Mouse (Mus musculus) kidney, embryonic 14.5 days (tissue): Measurements from ENCODE around the gene Bloc1s4. TPM values are rescaled to one million over a fixed set of nuclear protein-coding genes. Genes with fewer than 3 reads are reported as not detected.

ENCODE experiments used
- ATAC-seq: fragments of 200-750 bp; cut with Nextera tagmentation; 2 replicates; pipeline ENCODE4 v1.8.0; 2017; ENCODE audit warnings: moderate number of reproducible peaks, mild to moderate bottlenecking, moderate TSS enrichment, moderate library complexity; ENCODE audit not compliant: low FRiP score, low TSS enrichment
- H3K27ac ChIP-seq: fragments of 300-500 bp; sonication (generic); 2 replicates; pipeline ENCODE4 v1.5.1; 2014; ENCODE audit warnings: low read depth, mild to moderate bottlenecking, low read length, moderate library complexity, mixed read lengths
- H3K27me3 ChIP-seq: fragments of 300-500 bp; sonication (generic); 2 replicates; pipeline ENCODE4 v1.6.1; 2014; ENCODE audit warnings: mild to moderate bottlenecking, low read length; ENCODE audit not compliant: control insufficient read depth, insufficient read depth
- H3K36me3 ChIP-seq: fragments of 300-500 bp; sonication (generic); 2 replicates; pipeline ENCODE4 v1.6.1; 2014; ENCODE audit warnings: low read length, mixed read lengths; ENCODE audit not compliant: control insufficient read depth, insufficient read depth
- H3K4me1 ChIP-seq: fragments of 300-500 bp; sonication (generic); 2 replicates; pipeline ENCODE4 v1.6.1; 2014; ENCODE audit warnings: low read length, mixed read lengths; ENCODE audit not compliant: control insufficient read depth, insufficient read depth
- H3K4me2 ChIP-seq: fragments of 300-500 bp; sonication (generic); replicated peaks from 2 replicates; pipeline ENCODE4 v1.6.1; 2014; ENCODE audit warnings: low read depth, mild to moderate bottlenecking, low read length
- H3K4me3 ChIP-seq: fragments of 300-500 bp; sonication (generic); 2 replicates; pipeline ENCODE4 v1.5.1; 2014; ENCODE audit warnings: mild to moderate bottlenecking, low read length
- H3K9ac ChIP-seq: fragments of 300-500 bp; sonication (generic); 2 replicates; pipeline ENCODE4 v1.6.1; 2014; ENCODE audit warnings: low read depth, mild to moderate bottlenecking, low read length, moderate library complexity
- H3K9me3 ChIP-seq: fragments of 300-500 bp; sonication (generic); 2 replicates; pipeline ENCODE4 v1.6.1; 2016; ENCODE audit warnings: low read length; ENCODE audit not compliant: control insufficient read depth
- WGBS: fragments of 180-500 bp; shearing (Covaris S2); extraction: QIAGEN DNeasy Blood & Tissue Kit; methylation state at CpG from one replicate; pipeline ENCODE4 v1.1.7; 2014; 5-methylcytosine and 5-hydroxymethylcytosine counted together
- polyA plus RNA-seq: library from polyadenylated mRNA; unstranded; fragments of >200 nt; fragmentation: Nextera tagmentation; extraction: Ambion mirVana; gene quantifications from 2 replicates; pipeline ENCODE4 v1.2.1, GENCODE M21; 2014

Gene Bloc1s4
- polyA plus RNA-seq, 1 experiment from 2014 or later, result 26.1 TPM

DNA sequence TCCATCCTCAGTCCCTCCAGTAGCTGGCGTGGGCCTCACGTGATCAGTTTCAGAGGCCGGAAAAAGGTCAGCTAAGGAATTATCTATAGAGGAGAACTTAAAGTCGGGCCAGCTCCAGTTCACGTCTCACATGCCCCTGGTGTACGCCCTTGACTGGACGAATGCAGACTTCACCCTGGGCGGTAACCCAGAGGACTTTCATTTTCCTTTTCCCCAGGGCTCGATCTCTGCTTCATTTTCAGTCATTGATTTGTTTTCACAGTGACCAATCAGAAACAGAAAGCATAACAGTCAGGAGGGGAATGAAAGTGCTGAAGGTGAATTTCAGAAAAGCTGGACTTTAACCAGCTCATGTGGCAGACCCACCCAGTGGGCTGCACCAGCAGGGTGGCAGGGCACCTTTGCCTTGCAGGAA, 22.1 kb downstream of the Bloc1s4 start:
- 54% methylated on average over 9 of the region's 9 CpGs for WGBS
- Histone ChIP-seq H3K9ac (no peak overlapping the region), H3K27ac (no peak overlapping the region), H3K4me1 (no peaks in the 10 kb centered on the region), H3K36me3 (no peaks in the 10 kb centered on the region), H3K4me3 (no peak overlapping the region), H3K27me3 (no peaks in the 10 kb centered on the region), H3K4me2 (no peak overlapping the region), H3K9me3 (no peaks in the 10 kb centered on the region)
- ATAC-seq, result no peak

GRCm38 (mm10) chr5:36725861-36726260, 22.6 kb downstream of the Bloc1s4 start:
- no peak overlapping the region for H3K4me3 ChIP-seq
- peak; percentile 78 for ATAC-seq
- H3K4me1 ChIP-seq, result no peaks in the 10 kb centered on the region
- no peak overlapping the region for H3K9ac ChIP-seq
- H3K36me3 ChIP-seq, result no peaks in the 10 kb centered on the region
- H3K9me3 ChIP-seq, result no peaks in the 10 kb centered on the region
- no peaks in the 10 kb centered on the region for H3K27me3 ChIP-seq
- 45% methylated on average over 12 of the region's 12 CpGs for WGBS
- no peak overlapping the region for H3K27ac ChIP-seq
- H3K4me2 ChIP-seq, result no peak overlapping the region; the same call in 1 of the 2 replicates

DNA sequence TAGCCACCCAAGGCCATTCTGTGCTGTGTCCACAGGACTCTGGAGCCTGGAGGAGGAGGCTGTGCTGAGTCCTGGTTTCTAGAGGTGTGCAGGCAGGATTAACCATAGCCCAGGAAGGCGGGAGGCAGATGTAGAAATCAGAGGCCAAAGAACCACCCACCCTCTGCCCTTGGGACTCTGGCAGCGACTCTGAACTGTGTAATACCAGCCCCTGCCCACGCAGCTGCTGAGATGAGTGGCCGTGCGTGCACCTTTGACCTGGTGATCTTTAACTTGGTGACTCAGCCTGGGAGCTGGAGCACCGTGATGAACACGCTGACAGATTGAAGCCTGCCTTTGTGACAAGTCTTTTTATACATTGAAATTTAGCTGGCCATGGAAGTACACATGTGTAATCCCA, 24.2 kb downstream of the Bloc1s4 start:
- Histone ChIP-seq H3K4me3 (no peak overlapping the region), H3K4me1 (no peaks in the 10 kb centered on the region), H3K27me3 (no peaks in the 10 kb centered on the region), H3K9ac (no peak overlapping the region), H3K9me3 (no peaks in the 10 kb centered on the region), H3K27ac (no peak overlapping the region), H3K36me3 (no peaks in the 10 kb centered on the region), H3K4me2 (no peak overlapping the region)
- no peak for ATAC-seq
- 32% methylated on average over 7 of the region's 7 CpGs for WGBS

GRCm38 (mm10) chr5:36723356-36723755, 25.1 kb downstream of the Bloc1s4 start:
- no peak overlapping the region for H3K9ac ChIP-seq
- H3K4me1 ChIP-seq, result no peaks in the 10 kb centered on the region
- no peaks in the 10 kb centered on the region for H3K9me3 ChIP-seq
- 81% methylated on average over 9 of the region's 9 CpGs for WGBS
- no peaks in the 10 kb centered on the region for H3K36me3 ChIP-seq
- no peaks in the 10 kb centered on the region for H3K27me3 ChIP-seq
- no peak overlapping the region for H3K4me2 ChIP-seq
- H3K4me3 ChIP-seq, result no peak overlapping the region
- ATAC-seq, result no peak
- H3K27ac ChIP-seq, result no peak overlapping the region

DNA sequence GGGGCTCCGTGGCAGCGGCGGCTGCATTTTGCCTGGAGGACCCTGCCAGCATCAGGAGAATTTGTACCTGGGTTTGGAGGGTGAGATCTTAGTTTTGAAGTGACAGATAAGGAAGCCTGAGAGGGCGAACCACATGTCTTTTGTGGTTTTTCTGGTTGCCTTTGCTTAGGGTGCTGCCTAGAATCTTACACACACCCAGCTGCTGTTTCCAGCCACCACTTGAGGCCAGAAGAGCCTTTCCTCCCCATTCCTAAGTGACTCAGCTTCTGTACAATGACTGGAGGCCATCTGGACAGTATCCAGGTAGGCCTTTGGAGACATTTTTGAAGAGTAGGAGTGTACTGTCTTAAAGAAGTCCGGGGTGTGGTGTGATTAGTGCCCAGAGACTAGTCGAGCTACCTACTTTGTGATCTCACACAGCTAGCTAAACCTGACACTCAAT, 26.0 kb downstream of the Bloc1s4 start:
- 77% methylated on average over 6 of the region's 6 CpGs for WGBS
- Histone ChIP-seq H3K9me3 (no peaks in the 10 kb centered on the region), H3K9ac (no peak overlapping the region), H3K27me3 (no peaks in the 10 kb centered on the region), H3K4me1 (no peaks in the 10 kb centered on the region), H3K27ac (no peak overlapping the region), H3K36me3 (no peaks in the 10 kb centered on the region), H3K4me3 (no peak overlapping the region), H3K4me2 (no peak overlapping the region)
- no peak for ATAC-seq

DNA sequence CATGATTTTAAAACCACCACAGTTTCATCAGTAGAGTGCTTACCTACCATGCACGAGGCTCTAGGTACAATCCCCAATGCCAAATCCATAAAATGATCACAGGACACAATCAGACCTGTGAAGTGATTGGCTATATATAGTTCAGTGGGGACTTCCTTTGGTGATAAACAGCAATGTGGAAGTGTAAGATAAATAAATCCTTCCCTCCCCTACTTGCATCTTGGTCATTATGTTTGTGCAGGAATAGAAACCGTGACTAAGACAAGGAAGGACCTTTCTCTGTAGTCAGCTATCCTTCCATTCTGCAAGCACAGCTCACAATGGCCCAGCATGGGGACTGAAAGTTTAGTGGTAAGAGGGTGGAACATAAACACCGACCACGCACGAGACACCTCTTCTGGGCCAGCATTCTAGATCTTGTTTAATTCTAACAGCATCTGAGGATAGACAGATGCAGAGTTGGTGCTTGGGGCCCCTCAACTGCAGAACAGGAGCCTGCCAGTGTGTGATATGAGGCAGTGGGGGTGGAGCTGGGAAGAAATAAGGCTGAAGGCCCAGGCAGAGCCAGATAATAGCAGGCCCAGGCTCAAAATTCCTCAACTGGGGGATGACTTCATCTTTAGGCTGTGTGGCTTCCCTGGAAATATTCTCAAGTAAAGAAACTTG, 27.6 kb downstream of the Bloc1s4 start:
- no peaks in the 10 kb centered on the region for H3K9me3 ChIP-seq
- H3K4me2 ChIP-seq, result no peak overlapping the region
- H3K4me1 ChIP-seq, result no peaks in the 10 kb centered on the region
- H3K9ac ChIP-seq, result no peak overlapping the region
- H3K36me3 ChIP-seq, result no peaks in the 10 kb centered on the region
- 82% methylated on average over 5 of the region's 5 CpGs for WGBS
- H3K4me3 ChIP-seq, result no peak overlapping the region
- H3K27me3 ChIP-seq, result no peaks in the 10 kb centered on the region
- H3K27ac ChIP-seq, result no peak overlapping the region
- no peak for ATAC-seq

DNA sequence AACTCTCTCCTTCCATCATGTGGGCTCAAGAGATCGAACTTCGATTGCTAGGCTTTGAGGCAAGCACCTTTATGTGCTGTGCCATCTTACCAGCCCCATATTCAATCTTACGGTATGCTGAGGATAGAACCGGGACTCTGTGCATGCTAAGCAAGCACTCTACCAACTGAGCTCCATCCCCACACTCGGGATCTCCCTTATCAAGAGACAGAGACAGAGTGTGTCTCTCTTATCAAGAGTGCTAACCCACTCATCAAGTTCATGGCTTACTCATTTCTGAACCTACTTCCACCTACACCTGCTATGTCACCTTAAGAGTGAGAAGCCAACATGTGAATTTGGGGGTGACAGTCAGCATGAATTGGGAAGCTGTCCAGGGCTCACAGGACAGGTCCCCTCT, 28.2 kb downstream of the Bloc1s4 start:
- Histone ChIP-seq H3K9me3 (no peaks in the 10 kb centered on the region), H3K4me2 (no peak overlapping the region), H3K27ac (no peak overlapping the region), H3K4me3 (no peak overlapping the region), H3K9ac (no peak overlapping the region), H3K36me3 (no peaks in the 10 kb centered on the region), H3K27me3 (no peaks in the 10 kb centered on the region), H3K4me1 (no peaks in the 10 kb centered on the region)
- no peak for ATAC-seq
- 88% methylated on average over 5 of the region's 5 CpGs for WGBS

- no peak overlapping the region for H3K4me3 ChIP-seq
- no peaks in the 10 kb centered on the region for H3K9me3 ChIP-seq
- H3K4me1 ChIP-seq, result no peaks in the 10 kb centered on the region
- H3K27ac ChIP-seq, result no peak overlapping the region
- 89% methylated on average over 3 of the region's 3 CpGs for WGBS
- H3K36me3 ChIP-seq, result no peaks in the 10 kb centered on the region
- ATAC-seq, result no peak
- no peaks in the 10 kb centered on the region for H3K27me3 ChIP-seq
- no peak overlapping the region for H3K9ac ChIP-seq
- H3K4me2 ChIP-seq, result no peak overlapping the region
These were observed 28.8 kb downstream of the Bloc1s4 start for GRCm38 (mm10) chr5:36719601-36720000.

DNA sequence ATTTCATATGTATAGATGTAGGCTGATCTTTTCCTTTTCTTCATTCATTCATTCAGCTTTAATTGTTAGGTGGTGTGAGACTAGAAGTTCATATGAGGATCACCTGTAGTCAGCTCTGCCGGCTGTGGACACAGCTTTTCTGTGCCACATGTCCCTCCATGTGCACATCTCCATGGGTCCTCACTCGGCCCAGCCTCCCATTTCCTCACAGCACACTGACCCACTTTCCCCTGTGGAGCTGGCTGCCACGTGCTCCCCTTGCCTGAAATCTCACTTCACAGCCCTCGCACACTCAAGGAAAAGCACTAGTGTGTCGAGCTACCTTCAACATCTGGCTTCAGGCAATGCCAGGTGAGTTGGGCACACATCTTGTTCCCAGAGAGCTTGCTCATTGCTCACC, 29.3 kb downstream of the Bloc1s4 start:
- H3K27ac ChIP-seq, result no peak overlapping the region
- 80% methylated on average over 5 of the region's 5 CpGs for WGBS

More for the DNA sequence above, 29.3 kb downstream of the Bloc1s4 start:
- Histone ChIP-seq H3K27me3 (no peaks in the 10 kb centered on the region), H3K9me3 (no peaks in the 10 kb centered on the region), H3K9ac (no peak overlapping the region), H3K36me3 (no peaks in the 10 kb centered on the region), H3K4me1 (no peaks in the 10 kb centered on the region), H3K4me3 (no peak overlapping the region), H3K4me2 (no peak overlapping the region)
- no peak for ATAC-seq
